Mouse (Mus musculus) cerebellum, postnatal 4 days (tissue): ENCODE data around the gene Bbs2.
A peak's percentile ranks its signal among the peaks of the same experiment; 100 is the strongest.

ENCODE experiments used
- DNase-seq, 2 experiments: peaks; one replicate each; pipeline ENCODE4 v3.0.0; 2022; ENCODE audit warnings: low spot score in 2 of 2, mixed read lengths in 1 of 2

The Bbs2 gene

GRCm38 (mm10) chr8:94098996-94099395 is 268 bp upstream of the Bbs2 start:
- no peak for DNase-seq

GRCm38 (mm10) chr8:94094281-94094680 is 4.4 kb downstream of the Bbs2 start:
- DNase-seq, result no peak

GRCm38 (mm10) chr8:94092848-94093247 is 5.9 kb downstream of the Bbs2 start:
- DNase-seq, result no peak

- DNase-seq, result no peak
Observed at GRCm38 (mm10) chr8:94089715-94090114, 9.0 kb downstream of the Bbs2 start.

GRCm38 (mm10) chr8:94087964-94088363 is 10.8 kb downstream of the Bbs2 start:
- no peak for DNase-seq

- DNase-seq, result no peak
Observed at GRCm38 (mm10) chr8:94076461-94077192, 22.1 kb downstream of the Bbs2 start.

GRCm38 (mm10) chr8:94068793-94069192 is 29.9 kb downstream of the Bbs2 start:
- DNase-seq, result no peak

- DNase-seq, result no peak
Observed at GRCm38 (mm10) chr8:94066121-94066863, 32.4 kb downstream of the Bbs2 start.

- peak in 1 of 2 experiments; percentile 74 for DNase-seq
Observed at GRCm38 (mm10) chr8:94057157-94057854, 41.4 kb downstream of the Bbs2 start.

GRCm38 (mm10) chr8:94052696-94053095 is 46.0 kb downstream of the Bbs2 start:
- DNase-seq, result no peak

- DNase-seq, result no peak
Observed at GRCm38 (mm10) chr8:94047845-94048244, 50.9 kb downstream of the Bbs2 start.

- DNase-seq, result no peak
Observed at GRCm38 (mm10) chr8:94037806-94038205, 60.9 kb downstream of the Bbs2 start.

- DNase-seq, result peak; percentile 79 to 94
Observed at GRCm38 (mm10) chr8:94036944-94037524, 61.7 kb downstream of the Bbs2 start, which contains the start of the genes Nudt21 and Ogfod1. Nudt21 (minus strand) TSS chr8:94037031. Ogfod1 (plus strand) TSS chr8:94037198.

GRCm38 (mm10) chr8:94036541-94036940 is 62.2 kb downstream of the Bbs2 start:
- DNase-seq, result peak in 1 of 2 experiments; percentile 67

- DNase-seq, result no peak
Observed at GRCm38 (mm10) chr8:94035200-94035599, 63.5 kb downstream of the Bbs2 start.

- no peak for DNase-seq
Observed at GRCm38 (mm10) chr8:94033601-94034000, 65.1 kb downstream of the Bbs2 start.

GRCm38 (mm10) chr8:94029701-94030100 is 69.0 kb downstream of the Bbs2 start:
- DNase-seq, result no peak

GRCm38 (mm10) chr8:94023916-94024315 is 74.8 kb downstream of the Bbs2 start:
- no peak for DNase-seq
